Mouse (Mus musculus): ENCODE results near the gene Mcm5. TPM values are rescaled to one million over a fixed set of nuclear protein-coding genes. Genes with fewer than 3 reads are reported as not detected.

The Mcm5 gene
- polyA plus RNA-seq, 1 experiment from 2014 or later: 95.6 TPM

GRCm38 (mm10) chr8:75103376-75103878, 5.9 kb upstream of the Mcm5 start:
- WGBS: 31% methylated on average over 8 of the region's 8 CpGs

GRCm38 (mm10) chr8:75108527-75109235, 688 bp upstream of the Mcm5 start:
- Histone ChIP-seq H3K4me3 (peak overlapping the region; percentile 73), H3K4me2 (peak overlapping the region; percentile 83), H3K27ac (replicated peaks) (peak overlapping the region; percentile 87), H3K27me3 (replicated peaks) (no peaks in the 10 kb centered on the region), H3K4me1 (peaks cover 28% of the 10 kb centered on the region), H3K9me3 (no peaks in the 10 kb centered on the region), H3K9ac (peak overlapping the region; percentile 95), H3K36me3 (peaks cover 29% of the 10 kb centered on the region)
- peak; percentile 61; the same call in 1 of the 2 replicates for ATAC-seq (ENCODE audit: extremely low read depth, insufficient number of reproducible peaks, low FRiP score, low TSS enrichment)
- under 1% methylated on average over 9 of the region's 9 CpGs for WGBS

More at GRCm38 (mm10) chr8:75103376-75103878, 5.9 kb upstream of the Mcm5 start:
- no peaks in the 10 kb centered on the region for H3K27me3 ChIP-seq (replicated peaks)
- H3K36me3 ChIP-seq: peaks cover 23% of the 10 kb centered on the region
- H3K9me3 ChIP-seq: no peaks in the 10 kb centered on the region
- H3K4me2 ChIP-seq: no peak overlapping the region
- H3K9ac ChIP-seq: no peak overlapping the region
- no peak overlapping the region for H3K4me3 ChIP-seq
- 0 out of 2 replicates have a peak overlapping the region, but pooled peaks have one; percentile 2 for H3K27ac ChIP-seq (replicated peaks)
- H3K4me1 ChIP-seq: peaks cover 13% of the 10 kb centered on the region
- ATAC-seq (ENCODE audit: extremely low read depth, insufficient number of reproducible peaks, low FRiP score, low TSS enrichment): no peak

GRCm38 (mm10) chr8:75110093-75110492, 724 bp downstream of the Mcm5 start:
- peak overlapping the region; percentile 83 for H3K4me2 ChIP-seq
- H3K9ac ChIP-seq: peak overlapping the region; percentile 86
- H3K9me3 ChIP-seq: no peaks in the 10 kb centered on the region
- H3K27me3 ChIP-seq (replicated peaks): no peaks in the 10 kb centered on the region
- H3K36me3 ChIP-seq: peaks cover 43% of the 10 kb centered on the region
- peak overlapping the region; percentile 73 for H3K4me3 ChIP-seq
- 12% methylated on average over 13 of the region's 13 CpGs for WGBS
- H3K4me1 ChIP-seq: peaks cover 22% of the 10 kb centered on the region
- no peak overlapping the region for H3K27ac ChIP-seq (replicated peaks)
- ATAC-seq (ENCODE audit: extremely low read depth, insufficient number of reproducible peaks, low FRiP score, low TSS enrichment): no peak

- Histone ChIP-seq H3K4me2 (no peak overlapping the region), H3K4me1 (no peaks in the 10 kb centered on the region), H3K9me3 (no peaks in the 10 kb centered on the region), H3K27ac (replicated peaks) (no peak overlapping the region), H3K27me3 (replicated peaks) (no peaks in the 10 kb centered on the region), H3K9ac (no peak overlapping the region), H3K4me3 (no peak overlapping the region), H3K36me3 (peaks cover 100% of the 10 kb centered on the region)
- WGBS: 87% methylated on average over 1 of the region's 1 CpGs
- no peak for ATAC-seq (ENCODE audit: extremely low read depth, insufficient number of reproducible peaks, low FRiP score, low TSS enrichment)
Measured at GRCm38 (mm10) chr8:75118505-75118904, 9.1 kb downstream of the Mcm5 start.

- ATAC-seq (ENCODE audit: extremely low read depth, insufficient number of reproducible peaks, low FRiP score, low TSS enrichment): no peak
- Histone ChIP-seq H3K4me3 (no peak overlapping the region), H3K36me3 (peaks cover 100% of the 10 kb centered on the region), H3K9me3 (no peaks in the 10 kb centered on the region), H3K27me3 (replicated peaks) (no peaks in the 10 kb centered on the region), H3K27ac (replicated peaks) (no peak overlapping the region), H3K4me1 (no peaks in the 10 kb centered on the region), H3K4me2 (no peak overlapping the region), H3K9ac (no peak overlapping the region)
- WGBS: 90% methylated on average over 2 of the region's 2 CpGs
Measured at GRCm38 (mm10) chr8:75119287-75119686, 9.9 kb downstream of the Mcm5 start.

GRCm38 (mm10) chr8:75119747-75120146, 10.4 kb downstream of the Mcm5 start:
- H3K4me3 ChIP-seq: no peak overlapping the region

GRCm38 (mm10) chr8:75127406-75127805, 18.0 kb downstream of the Mcm5 start:
- WGBS: 84% methylated on average over 1 of the region's 1 CpGs
- Histone ChIP-seq H3K9me3 (no peaks in the 10 kb centered on the region), H3K36me3 (peaks cover 85% of the 10 kb centered on the region), H3K4me2 (no peak overlapping the region), H3K4me3 (no peak overlapping the region), H3K9ac (no peak overlapping the region), H3K4me1 (no peaks in the 10 kb centered on the region), H3K27ac (replicated peaks) (no peak overlapping the region), H3K27me3 (replicated peaks) (no peaks in the 10 kb centered on the region)
- no peak for ATAC-seq (ENCODE audit: extremely low read depth, insufficient number of reproducible peaks, low FRiP score, low TSS enrichment)

More at GRCm38 (mm10) chr8:75119747-75120146, 10.4 kb downstream of the Mcm5 start:
- no peaks in the 10 kb centered on the region for H3K4me1 ChIP-seq
- H3K9me3 ChIP-seq: no peaks in the 10 kb centered on the region
- no peak overlapping the region for H3K27ac ChIP-seq (replicated peaks)
- H3K27me3 ChIP-seq (replicated peaks): no peaks in the 10 kb centered on the region
- peaks cover 100% of the 10 kb centered on the region for H3K36me3 ChIP-seq
- no peak overlapping the region for H3K9ac ChIP-seq
- 86% methylated on average over 2 of the region's 2 CpGs for WGBS
- no peak for ATAC-seq (ENCODE audit: extremely low read depth, insufficient number of reproducible peaks, low FRiP score, low TSS enrichment)
- no peak overlapping the region for H3K4me2 ChIP-seq

GRCm38 (mm10) chr8:75132485-75132884, 23.1 kb downstream of the Mcm5 start:
- no peaks in the 10 kb centered on the region for H3K27me3 ChIP-seq (replicated peaks)
- H3K9me3 ChIP-seq: no peaks in the 10 kb centered on the region
- WGBS: 15% methylated on average over 3 of the region's 3 CpGs
- no peak overlapping the region for H3K27ac ChIP-seq (replicated peaks)
- peaks cover 27% of the 10 kb centered on the region for H3K4me1 ChIP-seq
- H3K36me3 ChIP-seq: peaks cover 34% of the 10 kb centered on the region
- H3K4me2 ChIP-seq: no peak overlapping the region
- ATAC-seq (ENCODE audit: extremely low read depth, insufficient number of reproducible peaks, low FRiP score, low TSS enrichment): no peak
- no peak overlapping the region for H3K4me3 ChIP-seq
- H3K9ac ChIP-seq: no peak overlapping the region

GRCm38 (mm10) chr8:75133399-75133798, 24.0 kb downstream of the Mcm5 start:
- Histone ChIP-seq H3K4me3 (no peak overlapping the region), H3K9ac (no peak overlapping the region), H3K4me1 (peaks cover 30% of the 10 kb centered on the region), H3K27ac (replicated peaks) (no peak overlapping the region), H3K9me3 (no peaks in the 10 kb centered on the region), H3K27me3 (replicated peaks) (no peaks in the 10 kb centered on the region), H3K4me2 (no peak overlapping the region), H3K36me3 (peaks cover 25% of the 10 kb centered on the region)
- no peak for ATAC-seq (ENCODE audit: extremely low read depth, insufficient number of reproducible peaks, low FRiP score, low TSS enrichment)
- 83% methylated on average over 2 of the region's 2 CpGs for whole genome bisulfite sequencing

- peak overlapping the region; percentile 28; the same call in 1 of the 2 replicates for H3K27ac ChIP-seq (replicated peaks)
- no peaks in the 10 kb centered on the region for H3K27me3 ChIP-seq (replicated peaks)
- no peak overlapping the region for H3K4me3 ChIP-seq
- 31% methylated on average over 2 of the region's 2 CpGs for WGBS
- H3K4me1 ChIP-seq: peaks cover 30% of the 10 kb centered on the region
- peak; percentile 30; the same call in 1 of the 2 replicates for ATAC-seq (ENCODE audit: extremely low read depth, insufficient number of reproducible peaks, low FRiP score, low TSS enrichment)
- no peak overlapping the region for H3K9ac ChIP-seq
- no peaks in the 10 kb centered on the region for H3K9me3 ChIP-seq
- H3K36me3 ChIP-seq: peaks cover 13% of the 10 kb centered on the region
- H3K4me2 ChIP-seq: no peak overlapping the region
Measured at GRCm38 (mm10) chr8:75134603-75135391, 25.4 kb downstream of the Mcm5 start.

GRCm38 (mm10) chr8:75135756-75136155, 26.4 kb downstream of the Mcm5 start:
- no peaks in the 10 kb centered on the region for H3K9me3 ChIP-seq
- ATAC-seq (ENCODE audit: extremely low read depth, insufficient number of reproducible peaks, low FRiP score, low TSS enrichment): no peak
- no peak overlapping the region for H3K4me3 ChIP-seq
- H3K4me1 ChIP-seq: peaks cover 30% of the 10 kb centered on the region
- 0 out of 2 replicates have a peak overlapping the region, but pooled peaks have one; percentile 5 for H3K27ac ChIP-seq (replicated peaks)
- WGBS: 15% methylated on average over 1 of the region's 1 CpGs
- H3K4me2 ChIP-seq: no peak overlapping the region
- H3K36me3 ChIP-seq: peaks cover 6% of the 10 kb centered on the region; the same call in 1 of the 2 replicates
- peak overlapping the region; percentile 2; the same call in 1 of the 2 replicates for H3K9ac ChIP-seq
- H3K27me3 ChIP-seq (replicated peaks): no peaks in the 10 kb centered on the region
